Mouse (Mus musculus) cortical plate, adult 2 months (tissue): ENCODE measurements at regions not wholly inside any gene's neighbourhood (a gene's known extent, or its start where the extent isn't known, plus 50 kb on each side); places are given as distances from the start of the nearest gene placed in this dataset.

ENCODE experiments used
- CTCF ChIP-seq: fragments of 200-500 bp; IDR thresholded peaks from 2 replicates; pipeline ENCODE4 v1.5.1; 2011; ENCODE audit warnings: mild to moderate bottlenecking, control low read depth, low read length; ENCODE audit not compliant: insufficient read depth; ENCODE audit errors: extremely low read depth
- POLR2A ChIP-seq: fragments of 200-500 bp; IDR thresholded peaks from 2 replicates; pipeline ENCODE4 v1.6.1; 2011; ENCODE audit warnings: mild to moderate bottlenecking, low read length, control low read depth; ENCODE audit not compliant: insufficient read depth; ENCODE audit errors: extremely low read depth

DNA sequence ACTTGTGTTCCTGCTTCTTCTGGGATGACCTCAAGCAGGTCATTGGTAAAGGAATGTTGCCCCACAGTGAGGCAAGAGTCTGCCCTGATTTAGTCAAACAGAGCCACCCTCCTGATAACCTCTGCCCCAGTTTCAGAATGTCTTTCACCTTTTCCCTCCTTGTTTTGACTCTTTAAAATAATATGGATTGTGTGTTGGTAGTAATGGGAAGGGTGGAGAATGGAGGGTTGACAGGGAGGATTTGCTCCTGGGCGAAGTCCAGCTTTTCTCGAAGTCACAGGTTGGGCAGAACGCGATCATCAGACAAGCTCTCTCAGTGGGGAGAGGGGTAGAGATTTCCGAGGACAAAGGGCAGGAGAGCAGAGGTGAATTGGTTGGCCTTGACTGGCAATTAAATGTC lies 52.2 kb upstream of the Abcd3 start:
- no peak for TF ChIP-seq CTCF
- TF ChIP-seq POLR2A: no peak
